Mouse (Mus musculus) activated CD4-positive, CD25-positive, alpha-beta regulatory T cell, adult 9 weeks (primary cell): Measurements from ENCODE around the gene Rfpl4. TPM values are rescaled to one million over a fixed set of nuclear protein-coding genes. Genes with fewer than 3 reads are reported as not detected.

ENCODE experiments used
- polyA plus RNA-seq: library from polyadenylated mRNA; unstranded; fragments of 100-300 nt; shearing (Covaris generic); gene quantifications from one replicate; pipeline ENCODE4 v1.2.1, GENCODE M21; 2017

Gene Rfpl4
- not detected for polyA plus RNA-seq

DNA sequence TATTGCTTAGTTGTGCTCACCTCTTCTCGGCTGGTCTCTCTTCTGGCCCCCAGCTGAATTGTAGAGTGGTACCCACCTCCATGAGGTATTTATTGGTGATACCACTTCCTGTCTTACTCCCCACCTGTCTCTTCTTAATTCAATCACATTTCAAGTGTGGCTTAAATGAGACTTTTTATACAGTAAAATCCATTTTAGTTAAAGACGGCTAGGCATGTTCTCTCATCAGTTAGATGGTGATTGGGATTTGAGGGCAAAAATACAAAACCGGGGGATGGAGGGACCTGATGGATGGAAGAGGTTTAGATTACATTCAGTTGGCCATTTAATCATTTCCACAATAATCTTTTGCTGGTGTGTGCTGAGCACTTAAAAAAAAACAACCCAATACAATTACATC, at the start of gene Rfpl4:
Gene Rfpl4 (minus strand): TSS at position 101 of the 400 bp plus-strand sequence.

DNA sequence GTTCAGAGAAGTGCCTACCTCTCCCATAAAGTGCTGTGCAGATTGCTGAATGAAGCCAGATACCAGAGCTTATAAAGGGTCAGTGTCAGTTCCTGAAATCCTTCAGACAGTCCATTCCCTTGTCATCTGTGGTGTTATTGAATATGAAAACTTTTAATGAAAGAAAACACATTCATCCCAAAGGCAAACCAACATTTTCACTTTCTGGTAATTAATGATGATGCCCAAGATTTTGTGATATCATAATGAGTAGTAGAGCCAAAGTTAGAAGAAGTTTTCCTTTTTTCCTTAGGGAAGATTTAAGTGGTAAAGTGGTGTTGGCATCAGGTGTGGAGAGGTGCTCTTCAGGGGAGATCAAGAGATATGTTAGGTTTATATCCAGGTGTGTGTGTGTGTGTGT, 32.8 kb upstream of the Rfpl4 start, which contains the start of gene Vmn1r55:
Gene Vmn1r55 (minus strand): TSS at position 101 of the 400 bp plus-strand sequence.

GRCm38 (mm10) chr7:5125549-5126406, 9.0 kb upstream of the Rfpl4 start, which contains the start of gene Rasl2-9:
TSS of gene Rasl2-9 (minus strand) at chr7:5125950.

GRCm38 (mm10) chr7:5080010-5080751, 36.6 kb downstream of the Rfpl4 start, which contains the start of gene Epn1:
TSS of gene Epn1 (plus strand) at chr7:5080235.

DNA sequence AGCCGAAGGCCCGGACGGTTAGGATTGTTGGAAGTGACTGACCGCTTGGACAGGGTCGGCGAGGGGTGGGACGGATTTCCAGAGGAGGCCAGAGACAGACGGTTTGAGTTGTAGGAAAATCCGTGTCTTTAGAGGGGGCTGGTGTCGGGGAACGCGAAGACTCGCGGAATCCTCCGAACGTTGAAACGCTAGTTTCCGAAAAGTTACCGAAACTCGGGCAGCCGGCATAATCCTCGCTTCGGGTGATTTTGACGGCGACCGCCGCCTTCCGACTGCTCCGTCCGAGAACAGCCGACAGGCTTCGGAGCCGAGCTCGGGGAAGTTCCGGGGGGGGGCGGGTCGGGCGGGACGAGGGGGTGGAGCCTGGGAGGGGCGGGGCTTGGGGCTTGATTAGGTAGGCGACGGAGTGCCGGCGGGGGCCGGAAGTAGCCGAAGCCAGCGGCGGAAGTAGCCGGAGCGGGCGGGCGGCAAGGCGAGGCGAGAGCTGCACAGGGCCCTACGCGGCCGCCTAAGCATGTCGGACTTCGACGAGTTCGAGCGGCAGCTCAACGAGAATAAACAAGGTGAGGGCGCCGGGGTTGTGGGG, 54.9 kb downstream of the Rfpl4 start, which contains the start of gene U2af2:
Gene U2af2 (plus strand): TSS at position 370 of the 586 bp plus-strand sequence.

Other genes starting within 250 kb of the Rfpl4 start
- 43.7 TPM for gene Isoc2b, start 246.7 kb downstream of the Rfpl4 start, polyA plus RNA-seq
- 0.53 TPM for gene Isoc2a, start 239.8 kb downstream of the Rfpl4 start, polyA plus RNA-seq
- gene Gm36210, start 210.4 kb downstream of the Rfpl4 start, polyA plus RNA-seq: not detected
- 1.6 TPM for gene Zfp628, start 201.7 kb downstream of the Rfpl4 start, polyA plus RNA-seq
- 0.90 TPM for gene Nat14, start 194.9 kb downstream of the Rfpl4 start, polyA plus RNA-seq
- gene Ssc5d, start 191.2 kb downstream of the Rfpl4 start, polyA plus RNA-seq: not detected
- gene Sbk2, start 152.5 kb downstream of the Rfpl4 start, polyA plus RNA-seq: 0.84 TPM
- gene Sbk3, start 145.8 kb downstream of the Rfpl4 start, polyA plus RNA-seq: not detected
- gene Zfp579, start 120.8 kb downstream of the Rfpl4 start, polyA plus RNA-seq: 13.5 TPM
- 34.1 TPM for gene Zfp524, start 102.5 kb downstream of the Rfpl4 start, polyA plus RNA-seq
- gene Fiz1, start 102.3 kb downstream of the Rfpl4 start, polyA plus RNA-seq: 39.2 TPM
- gene Gm44973, start 101.5 kb downstream of the Rfpl4 start, polyA plus RNA-seq: 5.7 TPM
- 6.2 TPM for gene Zfp865, start 96.6 kb downstream of the Rfpl4 start, polyA plus RNA-seq
- gene Ccdc106, start 96.4 kb downstream of the Rfpl4 start, polyA plus RNA-seq: not detected
- not detected for gene 4632433K11Rik, start 82.8 kb downstream of the Rfpl4 start, polyA plus RNA-seq
- 3.7 TPM for gene Zfp784, start 78.5 kb downstream of the Rfpl4 start, polyA plus RNA-seq
- 1.1 TPM for gene Zfp580, start 65.4 kb downstream of the Rfpl4 start, polyA plus RNA-seq
- gene U2af2, start 54.8 kb downstream of the Rfpl4 start, polyA plus RNA-seq: 98.6 TPM
- 12.4 TPM for gene Epn1, start 36.7 kb downstream of the Rfpl4 start, polyA plus RNA-seq
- 0.29 TPM for gene Rasl2-9, start 9.0 kb upstream of the Rfpl4 start, polyA plus RNA-seq
- gene Vmn1r55, start 32.7 kb upstream of the Rfpl4 start, polyA plus RNA-seq: 0.12 TPM
- not detected for gene Vmn1r56, start 79.8 kb upstream of the Rfpl4 start, polyA plus RNA-seq
- gene Vmn1r57, start 101.5 kb upstream of the Rfpl4 start, polyA plus RNA-seq: not detected
- gene Gm5065, start 233.6 kb upstream of the Rfpl4 start, polyA plus RNA-seq: not detected
- gene Nlrp2, start 234.1 kb upstream of the Rfpl4 start, polyA plus RNA-seq: not detected